ENCODE assay signal across 11 mouse cellular contexts in the genomic region with DNA sequence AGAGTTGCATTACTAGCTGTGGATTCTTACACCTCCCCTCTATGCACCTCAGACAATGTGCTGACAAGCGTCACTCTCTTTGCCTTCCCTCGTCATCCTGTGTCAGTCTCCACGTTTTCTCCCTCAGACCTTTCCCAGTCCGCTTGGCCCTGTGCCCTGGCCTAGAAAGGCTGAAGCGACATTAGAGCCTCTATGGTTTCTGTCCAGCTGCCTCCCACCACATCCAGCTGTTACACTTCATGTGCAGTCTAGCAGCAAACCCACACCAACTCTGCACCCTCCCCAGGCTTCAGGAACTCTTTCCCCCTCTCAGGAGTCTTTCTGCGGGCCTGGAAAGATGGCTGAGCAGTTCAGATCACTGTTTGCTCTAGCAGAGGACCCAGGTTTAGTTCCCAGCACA.
DNase-seq lines count a peak whose midpoint lies in the region; ATAC-seq and TF ChIP-seq lines count a peak whose summit lies in the region.
"Had no signal": no experiment of that assay in that cellular context is flagged by ENCODE, and none has a peak within 500 bp of the region (broad histone marks: within the 10 kb centered on the region; RNA-seq: fewer than 3 reads in every experiment).

No protein-coding gene starts in this region.

- DNase-seq in limb, embryonic 10.5 days (ENCODE audit: low spot score): no peak
- DNase-seq in gastrocnemius, postnatal 10 days: peak; percentile 88
- DNase-seq in kidney, adult 18-20 months: peak; percentile 29
- DNase-seq in lung, postnatal 10 days: peak; percentile 89
- no peak for DNase-seq in thymus, postnatal 36 days
- DNase-seq in thymus, adult 2 months: no peak
- DNase-seq in cerebellum, adult 9-11 months: no peak

- H3K27me3 ChIP-seq in limb, embryonic 12.5 days: no peaks in the 10 kb centered on the region
- H3K27me3 ChIP-seq in limb, embryonic 10.5 days (ENCODE audit: low read depth, poor library complexity, severe bottlenecking): no peaks in the 10 kb centered on the region
- no peaks in the 10 kb centered on the region for H3K27me3 ChIP-seq in thymus, adult 2 months (ENCODE audit: control insufficient read depth, insufficient read depth, low read length)
- H3K27me3 ChIP-seq: liver, embryonic 15.5 days; neural tube, embryonic 12.5 days had no signal

- no peaks in the 10 kb centered on the region for H3K36me3 ChIP-seq in limb, embryonic 12.5 days
- H3K36me3 ChIP-seq in limb, embryonic 10.5 days: no peaks in the 10 kb centered on the region
- H3K36me3 ChIP-seq in thymus, adult 2 months (ENCODE audit: control insufficient read depth, insufficient read depth, low read length): no peaks in the 10 kb centered on the region
- H3K36me3 ChIP-seq: liver, embryonic 15.5 days; neural tube, embryonic 12.5 days had no signal

- 0 out of 2 replicates have a peak overlapping the region, but pooled peaks have one; percentile 12 for H3K27ac ChIP-seq in limb, embryonic 12.5 days
- no peak overlapping the region for H3K27ac ChIP-seq in limb, embryonic 10.5 days
- no peak overlapping the region for H3K27ac ChIP-seq in thymus, adult 2 months (ENCODE audit: control insufficient read depth, insufficient read depth, low read length)
- H3K27ac ChIP-seq: liver, embryonic 15.5 days; neural tube, embryonic 12.5 days had no signal

- no peak overlapping the region for H3K9ac ChIP-seq in limb, embryonic 12.5 days (replicated peaks)
- H3K9ac ChIP-seq: liver, embryonic 15.5 days; neural tube, embryonic 12.5 days had no signal

- no peak for ATAC-seq in limb, embryonic 12.5 days (ENCODE audit: insufficient number of reproducible peaks, insufficient read depth, low FRiP score, low TSS enrichment, low read depth)
- ATAC-seq: activated CD4-positive, CD25-positive, alpha-beta regulatory T cell, adult 4 months had no signal

- no peak for TF ChIP-seq CTCF in thymus, adult 2 months (IDR thresholded peaks at IDR 0.05; ENCODE audit: borderline replicate concordance, control insufficient read depth, extremely low read depth, insufficient read depth, low read length, poor library complexity)

- TF ChIP-seq POLR2A in thymus, adult 2 months (IDR thresholded peaks at IDR 0.05; ENCODE audit: control insufficient read depth, extremely low read depth, insufficient read depth, low read length, poor library complexity): no peak

- no peaks in the 10 kb centered on the region for H3K9me3 ChIP-seq in limb, embryonic 12.5 days
- H3K9me3 ChIP-seq in limb, embryonic 10.5 days (replicated peaks): no peaks in the 10 kb centered on the region
- H3K9me3 ChIP-seq: liver, embryonic 15.5 days; neural tube, embryonic 12.5 days had no signal

- whole genome bisulfite sequencing in limb, embryonic 12.5 days: 84% methylated on average over 6 of the region's 6 CpGs
- WGBS in limb, embryonic 10.5 days: 84% methylated on average over 6 of the region's 6 CpGs
- 90% methylated on average over 6 of the region's 6 CpGs for WGBS in thymus, adult 2 months

- H3K4me3 ChIP-seq in limb, embryonic 12.5 days (replicated peaks): no peak overlapping the region
- H3K4me3 ChIP-seq in limb, embryonic 10.5 days: no peak overlapping the region
- H3K4me3 ChIP-seq in thymus, adult 2 months (ENCODE audit: control insufficient read depth, insufficient read depth, low read length): no peak overlapping the region
- H3K4me3 ChIP-seq: liver, embryonic 15.5 days; neural tube, embryonic 12.5 days had no signal

- H3K4me1 ChIP-seq in limb, embryonic 12.5 days (replicated peaks): peaks cover 17% of the 10 kb centered on the region
- peaks cover 18% of the 10 kb centered on the region for H3K4me1 ChIP-seq in limb, embryonic 10.5 days
- peaks cover 30% of the 10 kb centered on the region for H3K4me1 ChIP-seq in thymus, adult 2 months (replicated peaks; ENCODE audit: control insufficient read depth, insufficient read depth, low read length)

- H3K4me2 ChIP-seq in limb, embryonic 12.5 days: no peak overlapping the region
- H3K4me2 ChIP-seq: liver, embryonic 15.5 days; neural tube, embryonic 12.5 days had no signal

Comparison
In these comparisons a context has a peak if more than half of its experiments do, and no peak if none do; other contexts are left out.
1. DNase-seq: peak in gastrocnemius, postnatal 10 days (single experiment), kidney, adult 18-20 months (single experiment) and lung, postnatal 10 days (single experiment); none in limb, embryonic 10.5 days (single experiment), thymus, postnatal 36 days (0 of 2), thymus, adult 2 months (single experiment) and cerebellum, adult 9-11 months (single experiment).